Mouse (Mus musculus) heart, postnatal 36 days (tissue): ENCODE measurements at regions not wholly inside any gene's neighbourhood (a gene's known extent, or its start where the extent isn't known, plus 50 kb on each side); places are given as distances from the start of the nearest gene placed in this dataset.

ENCODE experiments used
- DNase-seq, 2 experiments: peaks; one replicate each; pipeline ENCODE4 v3.0.0; 2021 to 2022
- intact Hi-C: fragments of 180-260 bp; cut with DNase I; formaldehyde crosslinking; loops from one replicate; pipeline ENCODE4 v1.15.1; 2025

- intact Hi-C loops: no loop called here
- no peak for DNase-seq
Measured at GRCm38 (mm10) chr4:62806786-62807185, 158.6 kb upstream of the Zfp618 start.

GRCm38 (mm10) chr4:62807926-62808552 is 157.3 kb upstream of the Zfp618 start:
- no peak for DNase-seq
- intact Hi-C loops: no loop called here

- intact Hi-C loops: no loop called here
- DNase-seq: no peak
Measured at GRCm38 (mm10) chr4:62808553-62808950, 156.8 kb upstream of the Zfp618 start.

- intact Hi-C loops: no loop called here
- no peak for DNase-seq
Measured at GRCm38 (mm10) chr4:62809048-62809447, 156.3 kb upstream of the Zfp618 start.

GRCm38 (mm10) chr4:62819889-62820288 is 145.5 kb upstream of the Zfp618 start:
- intact Hi-C loops: loop anchor here (5.0 kb wide), 1 partner anchor 67 kb away; no protein-coding TSS in a partner anchor
- no peak for DNase-seq

GRCm38 (mm10) chr4:62821288-62821687 is 144.1 kb upstream of the Zfp618 start:
- no peak for DNase-seq
- intact Hi-C loops: loop anchor here (5.0 kb wide), 1 partner anchor 66 kb away; no protein-coding TSS in a partner anchor

- intact Hi-C loops: loop anchor here (1.0 to 5.0 kb wide), 2 partner anchors 65 to 297 kb away; no protein-coding TSS in a partner anchor
- peak; percentile 49 to 71 for DNase-seq
Measured at GRCm38 (mm10) chr4:62822568-62822967, 142.8 kb upstream of the Zfp618 start.

- intact Hi-C loops: loop anchor here (5.0 kb wide), 1 partner anchor 64 kb away; no protein-coding TSS in a partner anchor
- DNase-seq: no peak
Measured at GRCm38 (mm10) chr4:62823082-62823481, 142.3 kb upstream of the Zfp618 start.

- intact Hi-C loops: loop anchor here (5.0 kb wide), 1 partner anchor 64 kb away; no protein-coding TSS in a partner anchor
- DNase-seq: no peak
Measured at GRCm38 (mm10) chr4:62823555-62824250, 141.7 kb upstream of the Zfp618 start.

- DNase-seq: no peak
- intact Hi-C loops: loop anchor here (5.0 kb wide), 1 partner anchor 63 kb away; no protein-coding TSS in a partner anchor
Measured at GRCm38 (mm10) chr4:62824581-62824980, 140.8 kb upstream of the Zfp618 start.

GRCm38 (mm10) chr4:62825256-62825655 is 140.1 kb upstream of the Zfp618 start:
- intact Hi-C loops: loop anchor here (5.0 kb wide), 1 partner anchor 137 kb away; no protein-coding TSS in a partner anchor
- no peak for DNase-seq

GRCm38 (mm10) chr4:62828963-62829362 is 136.4 kb upstream of the Zfp618 start:
- intact Hi-C loops: loop anchor here (5.0 kb wide), 1 partner anchor 133 kb away; no protein-coding TSS in a partner anchor

GRCm38 (mm10) chr4:62833944-62834343 is 131.4 kb upstream of the Zfp618 start:
- intact Hi-C loops: no loop called here
- DNase-seq: no peak

More at GRCm38 (mm10) chr4:62828963-62829362, 136.4 kb upstream of the Zfp618 start:
- DNase-seq: no peak

GRCm38 (mm10) chr4:62836875-62837274 is 128.5 kb upstream of the Zfp618 start:
- intact Hi-C loops: no loop called here
- no peak for DNase-seq

GRCm38 (mm10) chr4:62850526-62850925 is 114.8 kb upstream of the Zfp618 start:
- intact Hi-C loops: no loop called here
- peak; percentile 16 to 19 for DNase-seq

- intact Hi-C loops: no loop called here
- no peak for DNase-seq
Measured at GRCm38 (mm10) chr4:62853335-62853734, 112.0 kb upstream of the Zfp618 start.

GRCm38 (mm10) chr4:62856406-62856805 is 109.0 kb upstream of the Zfp618 start:
- DNase-seq: no peak
- intact Hi-C loops: no loop called here

- intact Hi-C loops: no loop called here
- no peak for DNase-seq
Measured at GRCm38 (mm10) chr4:62862756-62863155, 102.6 kb upstream of the Zfp618 start.

- peak; percentile 30 to 46 for DNase-seq
- intact Hi-C loops: no loop called here
Measured at GRCm38 (mm10) chr4:62870391-62870983, 94.9 kb upstream of the Zfp618 start.

GRCm38 (mm10) chr4:62872562-62872961 is 92.8 kb upstream of the Zfp618 start:
- DNase-seq: no peak
- intact Hi-C loops: no loop called here

- intact Hi-C loops: no loop called here
- no peak for DNase-seq
Measured at GRCm38 (mm10) chr4:62873986-62874385, 91.4 kb upstream of the Zfp618 start.
